Mouse (Mus musculus) WW6 (cell line): ENCODE results near the gene Ubn1.
A peak's percentile ranks its signal among the peaks of the same experiment; 100 is the strongest.

Source experiments
- DNase-seq: peaks from one replicate; pipeline ENCODE4 v3.0.0-alpha.2; 2013; ENCODE audit warnings: low read depth, low spot score

Gene Ubn1

GRCm38 (mm10) chr16:5071974-5072373 lies 22.1 kb downstream of the Ubn1 start:
- DNase-seq = no peak

- DNase-seq = no peak
Observed at GRCm38 (mm10) chr16:5074341-5074740, 24.5 kb downstream of the Ubn1 start.

- DNase-seq = no peak
Observed at GRCm38 (mm10) chr16:5085196-5085595, 35.3 kb downstream of the Ubn1 start.

- DNase-seq = no peak
Observed at GRCm38 (mm10) chr16:5086179-5086578, 36.3 kb downstream of the Ubn1 start.

- no peak for DNase-seq
Observed at GRCm38 (mm10) chr16:5089021-5089420, 39.2 kb downstream of the Ubn1 start.

- no peak for DNase-seq
Observed at GRCm38 (mm10) chr16:5093285-5093684, 43.4 kb downstream of the Ubn1 start.

- no peak for DNase-seq
Observed at GRCm38 (mm10) chr16:5096504-5096903, 46.6 kb downstream of the Ubn1 start.

- no peak for DNase-seq
Observed at GRCm38 (mm10) chr16:5101000-5101399, 51.1 kb downstream of the Ubn1 start.

GRCm38 (mm10) chr16:5109877-5110276 lies 60.0 kb downstream of the Ubn1 start:
- no peak for DNase-seq

GRCm38 (mm10) chr16:5111021-5111420 lies 61.2 kb downstream of the Ubn1 start:
- DNase-seq = no peak

GRCm38 (mm10) chr16:5113002-5113550 lies 63.2 kb downstream of the Ubn1 start:
- DNase-seq = no peak

- DNase-seq = no peak
Observed at GRCm38 (mm10) chr16:5113582-5113981, 63.7 kb downstream of the Ubn1 start.

- no peak for DNase-seq
Observed at GRCm38 (mm10) chr16:5119385-5119784, 69.5 kb downstream of the Ubn1 start.

GRCm38 (mm10) chr16:5119845-5120244 lies 70.0 kb downstream of the Ubn1 start:
- no peak for DNase-seq

- no peak for DNase-seq
Observed at GRCm38 (mm10) chr16:5123476-5123875, 73.6 kb downstream of the Ubn1 start.

- no peak for DNase-seq
Observed at GRCm38 (mm10) chr16:5130196-5130595, 80.3 kb downstream of the Ubn1 start.

- no peak for DNase-seq
Observed at GRCm38 (mm10) chr16:5130766-5131165, 80.9 kb downstream of the Ubn1 start.

GRCm38 (mm10) chr16:5131251-5131922 lies 81.5 kb downstream of the Ubn1 start:
- DNase-seq = no peak

- peak; percentile 43 for DNase-seq
Observed at GRCm38 (mm10) chr16:5132401-5132801, 82.5 kb downstream of the Ubn1 start, which contains the start of gene Ppl. Gene Ppl, minus strand, starts transcription at chr16:5132421.

GRCm38 (mm10) chr16:5134623-5135330 lies 84.9 kb downstream of the Ubn1 start:
- DNase-seq = no peak

- DNase-seq = no peak
Observed at GRCm38 (mm10) chr16:5135551-5136261, 85.8 kb downstream of the Ubn1 start.
